ENCODE assay signal across 17 mouse cellular contexts in genomic region chr3:105865122-105865521, GRCm38 (mm10). TPM values are rescaled to one million over a fixed set of nuclear protein-coding genes. Genes with fewer than 3 reads are reported as not detected.
A peak's percentile ranks its signal among the peaks of the same experiment; 100 is the strongest.
DNase-seq lines count a peak whose midpoint lies in the region; ATAC-seq and TF ChIP-seq lines count a peak whose summit lies in the region.
"Had no signal": no experiment of that assay in that cellular context is flagged by ENCODE, and none has a peak within 500 bp of the region (broad histone marks: within the 10 kb centered on the region; RNA-seq: fewer than 3 reads in every experiment).

No protein-coding gene starts in this region.

- H3K4me2 ChIP-seq in midbrain, postnatal 0 days (ENCODE audit: low read depth, low read length, poor library complexity, severe bottlenecking): no peak overlapping the region
- no peak overlapping the region for H3K4me2 ChIP-seq in midbrain, embryonic 14.5 days (ENCODE audit: low read length)
- no peak overlapping the region for H3K4me2 ChIP-seq in stomach, embryonic 16.5 days (ENCODE audit: low read depth, low read length)
- H3K4me2 ChIP-seq: limb, embryonic 13.5 days had no signal

- no peak overlapping the region for H3K4me3 ChIP-seq in gastrocnemius, adult 2 months
- no peak overlapping the region for H3K4me3 ChIP-seq in midbrain, postnatal 0 days (ENCODE audit: low read depth, low read length)
- H3K4me3 ChIP-seq in midbrain, embryonic 14.5 days (replicated peaks; ENCODE audit: low read depth, low read length): no peak overlapping the region
- H3K4me3 ChIP-seq in stomach, embryonic 16.5 days (replicated peaks; ENCODE audit: low read length): no peak overlapping the region
- H3K4me3 ChIP-seq: limb, embryonic 13.5 days had no signal

- ATAC-seq in midbrain, postnatal 0 days (ENCODE audit: low FRiP score): no peak
- ATAC-seq in midbrain, embryonic 14.5 days (ENCODE audit: low FRiP score, low TSS enrichment): no peak
- peak; percentile 68 for ATAC-seq in stomach, embryonic 16.5 days (ENCODE audit: insufficient read depth, low FRiP score)
- ATAC-seq: inflammation-experienced regulatory T-cells, adult 6 months; lung, postnatal 0 days; midbrain, embryonic 16.5 days had no signal

- intact Hi-C loops in gastrocnemius, adult 2 months (cut with DNase I): no loop called here
- intact Hi-C loops in gastrocnemius, postnatal 36 days (cut with DNase I): no loop called here
- intact Hi-C loops in left cerebral cortex, postnatal 25 days (cut with DNase I): no loop called here

- no peak for TF ChIP-seq CTCF in gastrocnemius, adult 2 months (IDR thresholded peaks at IDR 0.05)
- no peak for TF ChIP-seq CTCF in midbrain, postnatal 0 days (IDR thresholded peaks at IDR 0.05)

- no peaks in the 10 kb centered on the region for H3K9me3 ChIP-seq in midbrain, postnatal 0 days (ENCODE audit: low read length)
- H3K9me3 ChIP-seq in midbrain, embryonic 14.5 days (ENCODE audit: control insufficient read depth, low read length): no peaks in the 10 kb centered on the region
- no peaks in the 10 kb centered on the region for H3K9me3 ChIP-seq in stomach, embryonic 16.5 days (replicated peaks; ENCODE audit: control insufficient read depth, low read length)
- H3K9me3 ChIP-seq: limb, embryonic 13.5 days had no signal

- no peak overlapping the region for H3K9ac ChIP-seq in midbrain, postnatal 0 days (replicated peaks; ENCODE audit: low read length, poor library complexity, severe bottlenecking)
- no peak overlapping the region for H3K9ac ChIP-seq in midbrain, embryonic 14.5 days (replicated peaks; ENCODE audit: low read length)
- no peak overlapping the region for H3K9ac ChIP-seq in stomach, embryonic 16.5 days (ENCODE audit: low read length)
- H3K9ac ChIP-seq: limb, embryonic 13.5 days had no signal

- no peaks in the 10 kb centered on the region for H3K36me3 ChIP-seq in midbrain, postnatal 0 days (ENCODE audit: insufficient read depth, low read length)
- no peaks in the 10 kb centered on the region for H3K36me3 ChIP-seq in midbrain, embryonic 14.5 days (ENCODE audit: control insufficient read depth, insufficient read depth, low read length)
- H3K36me3 ChIP-seq in stomach, embryonic 16.5 days (ENCODE audit: control insufficient read depth, insufficient read depth, low read length): no peaks in the 10 kb centered on the region
- H3K36me3 ChIP-seq: limb, embryonic 13.5 days had no signal

- no peaks in the 10 kb centered on the region for H3K27me3 ChIP-seq in midbrain, postnatal 0 days (ENCODE audit: insufficient read depth, low read length)
- no peaks in the 10 kb centered on the region for H3K27me3 ChIP-seq in midbrain, embryonic 14.5 days (ENCODE audit: control insufficient read depth, insufficient read depth, low read length)
- no peaks in the 10 kb centered on the region for H3K27me3 ChIP-seq in stomach, embryonic 16.5 days (ENCODE audit: control insufficient read depth, insufficient read depth, low read length)
- H3K27me3 ChIP-seq: limb, embryonic 13.5 days had no signal

- no peaks in the 10 kb centered on the region for H3K4me1 ChIP-seq in midbrain, postnatal 0 days (ENCODE audit: insufficient read depth, low read length)
- no peaks in the 10 kb centered on the region for H3K4me1 ChIP-seq in midbrain, embryonic 14.5 days (ENCODE audit: control insufficient read depth, insufficient read depth, low read length)
- peaks cover 6% of the 10 kb centered on the region; the same call in 1 of the 2 replicates for H3K4me1 ChIP-seq in stomach, embryonic 16.5 days (ENCODE audit: control insufficient read depth, insufficient read depth, low read length)

- WGBS in midbrain, postnatal 0 days: 83% methylated on average over 9 of the region's 9 CpGs
- 86% methylated on average over 9 of the region's 9 CpGs for WGBS in midbrain, embryonic 14.5 days
- WGBS in stomach, embryonic 16.5 days: 55% methylated on average over 9 of the region's 9 CpGs

- no peak for DNase-seq in gastrocnemius, adult 2 months
- no peak for DNase-seq in gastrocnemius, postnatal 36 days
- peak; percentile 35 for DNase-seq in midbrain, postnatal 0 days (ENCODE audit: low spot score)
- no peak for DNase-seq in midbrain, embryonic 14.5 days
- DNase-seq in left cerebral cortex, postnatal 25 days (ENCODE audit: low spot score in 2 of 2): peak; percentile 25 to 74
- no peak for DNase-seq in urinary bladder, postnatal 10 days (ENCODE audit: low spot score)
- no peak for DNase-seq in lung, postnatal 4 days
- DNase-seq: gastrocnemius, postnatal 10 days; thymus, postnatal 4 days had no signal

- H3K27ac ChIP-seq in gastrocnemius, adult 2 months: peak overlapping the region; percentile 57; the same call in 1 of the 2 replicates
- H3K27ac ChIP-seq in midbrain, postnatal 0 days (ENCODE audit: low read depth, low read length): no peak overlapping the region
- no peak overlapping the region for H3K27ac ChIP-seq in midbrain, embryonic 14.5 days (replicated peaks; ENCODE audit: low read depth, low read length)
- peak overlapping the region; percentile 48; the same call in 1 of the 2 replicates for H3K27ac ChIP-seq in stomach, embryonic 16.5 days (ENCODE audit: low read length)
- H3K27ac ChIP-seq: limb, embryonic 13.5 days had no signal

RNA-seq across cellular contexts. Expression of gene Adora3, which starts 5.5 kb away (rescaled TPM):
- not detected for total RNA-seq in gastrocnemius, adult 2 months (2021)
- total RNA-seq in gastrocnemius, postnatal 36 days (2021): not detected
- 0.66 and 0.77 TPM in 2 replicates for total RNA-seq in midbrain, postnatal 0 days (2014; rRNA removed)
- 0.20 and 0.30 TPM in 2 replicates for polyA plus RNA-seq in midbrain, postnatal 0 days (2015; fragmentation: Nextera tagmentation; extraction: Ambion mirVana)
- polyA plus RNA-seq in midbrain, embryonic 14.5 days (2014; fragmentation: Nextera tagmentation; extraction: Ambion mirVana): not detected in 2 replicates
- 1 to 10 TPM; 1.2 to 1.5 TPM for total RNA-seq in left cerebral cortex, postnatal 25 days (2021)
- 1.0 and 1.2 TPM in 2 replicates for polyA plus RNA-seq in stomach, embryonic 16.5 days (2015; fragmentation: Nextera tagmentation; extraction: Ambion mirVana)
- polyA plus RNA-seq: C2C12; heart, embryonic 14.5 days had no signal

RNA-seq across cellular contexts. Expression of gene Tmigd3, which starts 5.6 kb away (rescaled TPM):
- not detected for total RNA-seq in gastrocnemius, adult 2 months (2021)
- total RNA-seq in gastrocnemius, postnatal 36 days (2021): not detected
- total RNA-seq in midbrain, postnatal 0 days (2014; rRNA removed): not detected in 2 replicates
- polyA plus RNA-seq in midbrain, postnatal 0 days (2015; fragmentation: Nextera tagmentation; extraction: Ambion mirVana): not detected in 2 replicates
- polyA plus RNA-seq in midbrain, embryonic 14.5 days (2014; fragmentation: Nextera tagmentation; extraction: Ambion mirVana): not detected in 2 replicates
- under 1 TPM in 1 of 2 experiments, not detected in 1; 0.69 TPM for total RNA-seq in left cerebral cortex, postnatal 25 days (2021)
- 0.44 TPM in 1 of 2 replicates, not detected in the other for polyA plus RNA-seq in stomach, embryonic 16.5 days (2015; fragmentation: Nextera tagmentation; extraction: Ambion mirVana)
- polyA plus RNA-seq: C2C12; inflammation-experienced regulatory T-cells, adult 6 months; limb, embryonic 13.5 days; midbrain, embryonic 16.5 days; neural tube, embryonic 14.5 days had no signal

Comparison
In these comparisons a context has a peak if more than half of its experiments do, and no peak if none do; other contexts are left out.
1. DNase-seq: peak in midbrain, postnatal 0 days (single experiment) and left cerebral cortex, postnatal 25 days (2 of 2); none in gastrocnemius, adult 2 months (single experiment), gastrocnemius, postnatal 36 days (0 of 2), midbrain, embryonic 14.5 days (single experiment), urinary bladder, postnatal 10 days (single experiment) and lung, postnatal 4 days (0 of 2).
2. H3K27ac ChIP-seq: peak in gastrocnemius, adult 2 months (single experiment) and stomach, embryonic 16.5 days (single experiment); none in midbrain, postnatal 0 days (single experiment) and midbrain, embryonic 14.5 days (single experiment).